Mouse (Mus musculus) heart, postnatal 4 days (tissue): Measurements from ENCODE around the gene Med21. TPM values are rescaled to one million over a fixed set of nuclear protein-coding genes. Genes with fewer than 3 reads are reported as not detected.

Experiments
- DNase-seq: peaks from one replicate; pipeline ENCODE4 v3.0.0; 2021
- total RNA-seq, 2 experiments: library from RNA; stranded (reverse); gene quantifications; 2 replicates each; pipeline ENCODE4 v1.2.3; 2021

Med21 gene
- total RNA-seq, 2 experiments from 2014 or later = 64.0 to 67.8 TPM

DNA sequence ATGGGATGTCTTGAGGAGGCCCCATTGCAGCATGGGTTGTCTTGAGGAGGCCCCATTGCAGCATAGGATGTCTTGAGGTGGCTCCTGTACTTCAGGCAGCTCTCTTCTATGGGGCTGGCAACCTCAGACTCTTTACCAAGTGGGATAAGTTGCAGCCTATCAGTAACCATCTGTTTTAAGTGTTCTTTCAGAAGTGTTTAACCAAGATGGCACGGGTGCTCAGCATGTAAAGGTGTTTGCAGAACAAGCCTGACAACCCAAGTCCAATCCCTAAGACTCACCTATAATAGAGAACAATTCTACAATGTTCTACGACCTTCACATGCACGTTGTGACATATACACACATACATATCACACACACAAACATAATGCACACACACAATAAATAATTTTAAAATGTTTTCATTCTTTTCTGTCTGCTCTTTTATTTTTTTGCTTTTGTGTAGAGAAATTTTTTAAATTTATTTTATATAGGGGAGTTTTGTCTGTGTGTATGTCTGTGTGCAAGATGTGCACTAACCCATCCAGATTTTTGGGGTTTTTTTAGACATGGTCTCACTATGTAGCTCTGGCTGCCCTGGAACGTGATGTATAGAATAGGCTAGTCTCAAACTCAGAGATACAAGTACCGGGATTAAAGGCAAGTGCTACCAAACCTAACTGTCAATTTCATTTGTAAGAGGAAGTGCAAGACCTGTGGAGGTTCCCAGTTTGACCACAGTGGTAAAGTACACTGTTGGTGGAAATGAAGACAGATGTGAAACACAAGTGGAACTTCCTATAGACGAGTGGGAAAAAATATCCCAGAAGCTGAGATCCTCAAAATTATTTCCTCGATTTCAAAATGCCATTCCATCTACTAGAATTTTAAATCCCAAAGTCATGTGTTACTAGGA, 2.0 kb upstream of the Med21 start:
- DNase-seq = no peak

DNA sequence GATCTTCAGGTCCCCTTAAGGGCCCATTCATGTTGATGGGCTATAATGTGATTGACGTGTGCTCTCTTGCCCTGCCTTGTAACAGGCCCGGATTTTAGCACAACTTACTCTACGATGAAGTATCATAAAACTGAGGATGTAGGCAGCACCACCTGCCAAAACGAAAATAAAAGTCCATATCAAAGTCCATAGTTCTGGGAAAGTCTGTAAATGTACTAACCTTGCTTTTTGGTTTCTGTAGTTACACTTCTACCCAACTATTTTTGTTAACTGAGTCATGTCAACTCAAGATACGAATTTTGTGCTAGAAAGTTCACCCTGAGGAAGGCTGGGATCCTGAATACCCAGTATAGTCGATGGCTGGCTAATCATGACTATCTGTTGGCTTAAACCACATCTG, 1.4 kb upstream of the Med21 start:
- no peak for DNase-seq

- DNase-seq = no peak
These were observed 631 bp upstream of the Med21 start for GRCm38 (mm10) chr6:146641621-146642210.

GRCm38 (mm10) chr6:146643184-146643570, 830 bp downstream of the Med21 start:
- peak; percentile 17 for DNase-seq

DNA sequence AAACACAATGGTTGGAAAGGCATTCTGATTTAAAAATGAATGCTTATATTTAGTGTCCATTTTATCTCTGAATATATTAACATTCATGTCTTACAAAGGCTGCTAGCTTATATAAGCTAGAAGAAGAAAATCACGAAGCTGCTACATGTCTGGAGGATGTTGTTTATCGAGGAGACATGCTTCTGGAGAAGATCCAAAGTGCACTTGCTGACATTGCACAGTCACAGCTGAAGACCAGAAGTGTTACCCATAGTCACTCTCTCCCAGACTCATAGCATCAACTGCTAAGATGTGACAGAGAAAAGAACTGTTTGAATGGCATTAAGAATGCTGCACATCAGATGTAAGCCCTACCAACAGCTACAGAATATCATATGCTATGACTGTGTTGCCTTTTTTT, 7.7 kb downstream of the Med21 start:
- DNase-seq = no peak

- DNase-seq = no peak
These were observed 9.1 kb downstream of the Med21 start for GRCm38 (mm10) chr6:146651431-146651830.

- DNase-seq = no peak
These were observed 10.8 kb downstream of the Med21 start for GRCm38 (mm10) chr6:146653197-146653596.

- DNase-seq = peak; percentile 46
These were observed 18.2 kb downstream of the Med21 start for GRCm38 (mm10) chr6:146660591-146660990.

DNA sequence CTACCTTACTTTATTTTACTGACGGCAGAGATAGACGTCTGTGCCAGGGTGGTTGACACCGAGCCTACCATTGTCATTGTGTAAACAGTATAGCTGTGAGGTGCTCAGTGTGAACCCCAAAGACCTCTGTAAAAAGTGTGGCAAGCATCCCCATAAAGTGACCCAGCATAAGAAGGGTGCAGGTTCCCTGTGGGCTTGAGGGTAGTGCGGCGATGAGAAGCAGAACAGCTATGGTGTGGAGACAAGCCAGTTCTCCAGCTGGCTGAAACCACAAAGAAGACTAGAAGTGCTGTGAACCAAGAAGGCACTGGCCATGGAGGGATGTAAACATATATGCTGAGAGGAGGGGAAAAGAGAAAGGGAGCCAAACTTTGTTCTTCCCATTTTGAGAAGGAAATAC, 19.3 kb downstream of the Med21 start:
- DNase-seq = no peak

GRCm38 (mm10) chr6:146662679-146663078, 20.3 kb downstream of the Med21 start:
- DNase-seq = peak; percentile 64

DNA sequence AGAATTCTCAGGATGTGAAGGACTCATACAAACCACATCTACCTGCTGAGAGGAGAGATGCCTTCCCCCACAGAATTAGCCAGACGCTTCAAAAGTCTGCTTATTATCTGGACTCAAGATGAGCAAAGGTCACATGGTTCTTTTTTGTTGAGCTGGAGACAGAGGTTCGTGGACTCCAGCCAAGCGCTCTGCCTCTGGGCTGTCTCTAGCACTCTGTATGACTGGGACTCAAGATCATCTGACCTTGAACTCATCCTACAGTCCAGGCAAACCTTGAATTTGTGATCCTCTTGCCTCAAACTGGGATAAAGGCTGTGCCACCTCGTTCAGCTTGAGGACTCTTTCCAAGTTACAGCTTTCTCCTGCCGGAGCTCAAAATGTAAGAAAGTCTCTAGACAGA, 21.8 kb downstream of the Med21 start:
- DNase-seq = peak; percentile 62

DNA sequence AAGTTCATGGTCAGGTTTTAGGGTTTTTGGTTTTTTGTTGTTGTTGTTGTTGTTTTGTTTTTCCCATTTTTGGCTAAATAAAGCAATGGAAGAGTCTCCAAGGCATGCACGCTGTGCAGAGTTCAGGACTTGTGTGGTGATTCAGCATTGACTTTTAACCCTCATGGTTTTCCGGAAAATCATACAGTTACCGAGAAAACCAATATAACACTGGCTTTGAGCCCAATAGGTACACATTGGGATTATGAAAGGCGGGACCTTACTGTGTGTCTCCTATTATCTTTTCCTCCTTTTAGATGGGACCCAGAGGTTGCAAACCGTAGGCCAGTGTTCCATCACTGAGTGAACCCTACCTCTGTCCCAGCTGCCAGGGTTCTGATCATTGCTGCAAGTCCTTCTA, 22.6 kb downstream of the Med21 start:
- DNase-seq = no peak

- no peak for DNase-seq
These were observed 23.1 kb downstream of the Med21 start for GRCm38 (mm10) chr6:146665408-146665807.

DNA sequence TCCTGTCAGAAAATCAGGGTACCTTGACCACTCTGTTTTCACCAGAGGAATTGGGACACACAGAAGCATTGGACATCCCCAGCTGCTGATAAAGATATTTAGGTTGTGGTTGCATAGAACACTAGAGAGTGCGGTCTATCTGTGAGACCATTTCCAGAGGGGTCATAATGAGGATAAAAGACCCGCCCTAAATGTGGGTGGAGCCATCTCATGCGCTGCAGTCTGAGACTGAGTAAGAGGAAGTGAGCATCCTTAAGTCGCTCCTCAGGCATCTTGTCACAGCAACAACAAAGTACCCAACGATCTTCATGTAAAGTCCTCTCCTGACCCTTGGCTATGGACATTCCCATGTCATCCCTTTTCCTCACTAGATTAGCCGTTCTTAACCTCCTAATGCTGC, 24.5 kb downstream of the Med21 start:
- DNase-seq = peak; percentile 2

- peak; percentile 5 for DNase-seq
These were observed 26.3 kb downstream of the Med21 start for GRCm38 (mm10) chr6:146668606-146669005.

GRCm38 (mm10) chr6:146670956-146671855, 28.9 kb downstream of the Med21 start:
- DNase-seq = peak; percentile 29

- DNase-seq = peak; percentile 17
These were observed 29.8 kb downstream of the Med21 start for GRCm38 (mm10) chr6:146672106-146672505.

DNA sequence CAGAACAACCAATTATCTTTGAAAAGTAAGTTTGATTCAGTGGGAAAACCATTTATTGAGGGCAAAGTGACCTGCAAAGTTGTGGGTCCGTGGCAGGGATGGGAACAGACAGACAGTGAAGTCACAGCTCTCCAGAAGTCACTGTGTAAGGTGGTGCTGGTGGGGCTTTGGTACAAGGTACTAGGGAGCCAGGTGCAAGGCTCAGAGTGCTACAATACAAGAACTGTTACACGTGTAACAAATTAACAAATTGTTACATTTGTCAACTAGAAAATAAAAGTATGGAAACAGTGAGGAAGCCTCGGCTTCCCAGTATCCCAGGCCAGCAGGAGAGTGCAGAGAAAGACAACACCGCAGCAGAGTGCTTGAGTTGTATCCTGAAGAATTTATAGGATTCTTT, 31.3 kb downstream of the Med21 start:
- no peak for DNase-seq

- no peak for DNase-seq
These were observed 32.1 kb downstream of the Med21 start for GRCm38 (mm10) chr6:146674420-146674819.

- peak; percentile 17 for DNase-seq
These were observed 32.7 kb downstream of the Med21 start for GRCm38 (mm10) chr6:146674881-146675536.

GRCm38 (mm10) chr6:146676904-146677303, 34.6 kb downstream of the Med21 start:
- no peak for DNase-seq
